Mouse (Mus musculus) stomach, embryonic 15.5 days (tissue): ENCODE results near the gene Pdp2. TPM values are rescaled to one million over a fixed set of nuclear protein-coding genes. Genes with fewer than 3 reads are reported as not detected.
"Not testable (repeated sequence)": the region's sequence is repeated elsewhere in the genome, so short reads cannot be mapped to it uniquely, and the experiment has no call there.

ENCODE experiments used
- ATAC-seq: fragments of 200-750 bp; cut with Nextera tagmentation; 2 replicates; pipeline ENCODE4 v1.8.0; 2017; ENCODE audit warnings: low read depth, moderate number of reproducible peaks, moderate TSS enrichment; ENCODE audit not compliant: insufficient read depth, low FRiP score
- H3K27ac ChIP-seq: fragments of 300-500 bp; sonication (generic); 2 replicates; pipeline ENCODE4 v1.5.1; 2015; ENCODE audit warnings: mild to moderate bottlenecking, inconsistent platforms
- H3K27me3 ChIP-seq: fragments of 300-500 bp; sonication (generic); replicated peaks from 2 replicates; pipeline ENCODE4 v1.6.1; 2015; ENCODE audit warnings: inconsistent platforms
- H3K36me3 ChIP-seq: fragments of 300-500 bp; sonication (generic); 2 replicates; pipeline ENCODE4 v1.6.1; 2015; ENCODE audit warnings: inconsistent platforms
- H3K4me1 ChIP-seq: fragments of 300-500 bp; sonication (generic); 2 replicates; pipeline ENCODE4 v1.6.1; 2015; ENCODE audit warnings: inconsistent platforms
- H3K4me2 ChIP-seq: fragments of 300-500 bp; sonication (generic); 2 replicates; pipeline ENCODE4 v1.6.1; 2015; ENCODE audit warnings: mild to moderate bottlenecking, inconsistent platforms
- H3K4me3 ChIP-seq: fragments of 300-500 bp; sonication (generic); replicated peaks from 2 replicates; pipeline ENCODE4 v1.5.1; 2015; ENCODE audit warnings: inconsistent platforms
- H3K9ac ChIP-seq: fragments of 300-500 bp; sonication (generic); 2 replicates; pipeline ENCODE4 v1.6.1; 2015; ENCODE audit warnings: inconsistent platforms
- H3K9me3 ChIP-seq: fragments of 300-500 bp; sonication (generic); 2 replicates; pipeline ENCODE4 v1.6.1; 2016; ENCODE audit warnings: inconsistent platforms
- WGBS: fragments of 180-500 bp; shearing (Covaris S2); methylation state at CpG from one replicate; pipeline ENCODE4 v1.1.7; 2015; 5-methylcytosine and 5-hydroxymethylcytosine counted together
- polyA plus RNA-seq: library from polyadenylated mRNA; unstranded; fragments of >200 nt; fragmentation: Nextera tagmentation; extraction: Ambion mirVana; gene quantifications from 2 replicates; pipeline ENCODE4 v1.2.1, GENCODE M21; 2015

The Pdp2 gene
- polyA plus RNA-seq, 1 experiment from 2014 or later, result 11.8 TPM

GRCm38 (mm10) chr8:104640241-104640640 lies 49.0 kb downstream of the Pdp2 start:
- H3K9me3 ChIP-seq, result no peaks in the 10 kb centered on the region
- peak overlapping the region; percentile 78 for H3K4me3 ChIP-seq
- no peaks in the 10 kb centered on the region for H3K27me3 ChIP-seq
- H3K36me3 ChIP-seq, result 0 out of 2 replicates have a peak, but pooled peaks cover 2% of the 10 kb centered on the region
- peak overlapping the region; percentile 83 for H3K4me2 ChIP-seq
- H3K4me1 ChIP-seq, result peaks cover 10% of the 10 kb centered on the region
- ATAC-seq, result no peak
- H3K27ac ChIP-seq, result no peak overlapping the region
- H3K9ac ChIP-seq, result no peak overlapping the region
- 76% methylated on average over 7 of the region's 7 CpGs for WGBS

DNA sequence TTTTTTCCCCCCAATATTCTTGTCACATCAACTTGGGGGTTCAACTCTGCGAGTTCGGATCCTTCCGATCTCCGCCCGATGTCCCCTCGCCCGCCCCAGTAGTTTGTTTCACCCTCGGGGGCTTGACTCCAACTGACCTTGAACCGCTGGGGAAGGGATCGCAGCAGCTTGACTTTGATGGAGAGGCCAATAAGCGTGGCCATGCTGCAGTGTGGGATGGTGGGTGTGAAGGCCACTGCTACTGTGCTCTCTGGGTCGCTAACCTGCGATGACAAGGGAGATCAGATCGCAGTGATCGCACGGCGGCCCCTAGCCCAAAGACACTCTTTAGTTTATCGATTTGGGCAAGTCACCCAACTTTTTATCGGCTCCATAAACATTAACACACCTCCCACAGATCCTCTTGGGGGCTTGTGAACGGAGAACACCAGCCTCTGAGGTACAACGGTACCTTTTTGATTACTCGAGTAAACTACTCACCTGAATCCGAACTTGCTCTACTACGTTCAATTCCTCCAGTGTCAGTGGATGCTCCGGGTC lies 49.6 kb downstream of the Pdp2 start:
- WGBS, result 4% methylated on average over 25 of the region's 25 CpGs
- Histone ChIP-seq H3K9ac (peak overlapping the region; percentile 68), H3K4me3 (peak overlapping the region; percentile 78), H3K4me2 (peak overlapping the region; percentile 83), H3K27me3 (no peaks in the 10 kb centered on the region), H3K9me3 (no peaks in the 10 kb centered on the region), H3K27ac (no peak overlapping the region), H3K4me1 (peaks cover 10% of the 10 kb centered on the region), H3K36me3 (0 out of 2 replicates have a peak, but pooled peaks cover 2% of the 10 kb centered on the region)
- ATAC-seq, result no peak

DNA sequence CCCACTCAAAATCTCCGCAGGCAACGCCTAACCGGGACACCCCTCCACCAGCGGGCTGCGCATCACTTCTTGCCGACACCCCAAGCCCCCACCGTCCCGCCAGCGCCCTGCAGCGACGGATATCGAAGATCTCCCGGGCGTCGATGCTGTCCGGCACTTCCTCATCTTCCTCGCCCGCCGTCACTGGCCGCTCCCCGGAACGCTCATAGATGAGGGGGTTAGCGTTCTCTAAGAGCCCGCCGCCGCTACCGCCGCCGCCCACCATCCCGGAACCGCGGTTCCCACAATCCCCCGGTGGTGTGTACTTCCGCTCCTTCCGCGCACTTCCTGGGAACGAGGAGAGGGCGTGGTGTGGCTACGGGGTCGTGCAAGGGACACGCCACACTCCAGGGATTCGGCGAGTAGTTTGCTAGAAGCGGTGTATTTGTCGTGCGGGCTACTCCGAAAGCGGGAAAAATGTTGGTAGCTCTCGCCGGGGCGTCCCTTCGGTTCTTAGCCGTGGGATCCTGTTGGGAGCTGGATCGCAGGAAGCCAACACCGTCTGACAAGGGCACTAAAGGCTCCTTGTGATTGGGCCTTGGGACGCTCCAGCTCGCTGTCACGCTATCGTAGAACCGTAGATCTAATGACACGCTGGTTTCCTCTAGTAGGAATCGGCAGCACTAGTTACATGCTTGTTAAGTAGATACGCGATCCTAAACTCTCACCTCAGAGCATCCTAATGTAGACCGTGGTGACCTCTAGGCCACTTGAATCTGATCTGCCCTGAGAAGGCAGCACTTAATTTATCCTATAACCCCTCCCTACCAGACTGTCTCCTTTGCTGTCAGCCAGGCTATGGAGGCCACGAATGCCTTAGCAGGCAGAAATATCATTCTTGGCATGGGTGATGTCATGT lies 50.4 kb downstream of the Pdp2 start, which contains the start of gene Ciao2b:
Gene Ciao2b, minus strand, starts transcription at position 540 of the 898 bp plus-strand sequence.
- Histone ChIP-seq H3K27ac (peak within 1 kb of the TSS; percentile 70), H3K9me3 (no peaks in the 10 kb centered on the region), H3K36me3 (0 out of 2 replicates have a peak, but pooled peaks cover 2% of the 10 kb centered on the region), H3K27me3 (no peaks in the 10 kb centered on the region), H3K4me1 (peaks cover 10% of the 10 kb centered on the region), H3K4me3 (peak within 1 kb of the TSS; percentile 78), H3K9ac (peak within 1 kb of the TSS; percentile 68), H3K4me2 (peak within 1 kb of the TSS; percentile 83)
- ATAC-seq, result peak; percentile 93
- WGBS, result under 1% methylated on average over 66 of the region's 66 CpGs

- ATAC-seq, result no peak
- H3K27ac ChIP-seq, result no peak overlapping the region
These were observed 51.0 kb downstream of the Pdp2 start for GRCm38 (mm10) chr8:104642324-104642654.

DNA sequence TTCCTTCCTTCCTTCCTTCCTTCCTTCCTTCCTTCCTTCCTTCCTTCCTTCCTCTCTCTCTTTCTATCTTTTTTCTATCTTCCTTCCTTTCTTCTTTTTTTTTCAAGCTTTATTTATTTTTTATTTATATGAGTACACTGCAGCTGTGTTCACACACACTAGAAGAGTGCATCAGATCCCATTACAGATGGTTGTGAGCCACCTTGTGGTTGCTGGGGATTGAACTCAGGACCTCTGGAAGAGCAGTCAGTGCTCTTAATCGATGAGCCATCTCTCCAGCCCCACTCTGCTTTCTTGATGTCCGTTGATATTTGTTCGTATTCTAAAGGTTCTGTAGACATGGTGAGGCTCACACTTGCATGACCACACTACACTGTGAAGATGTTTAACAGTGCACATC lies 52.9 kb downstream of the Pdp2 start:
- not testable (repeated sequence) for H3K9ac ChIP-seq, H3K27ac ChIP-seq, H3K36me3 ChIP-seq, H3K9me3 ChIP-seq, H3K27me3 ChIP-seq, H3K4me3 ChIP-seq, H3K4me2 ChIP-seq, H3K4me1 ChIP-seq, ATAC-seq
- WGBS, result 70% methylated on average over 3 of the region's 3 CpGs

More at GRCm38 (mm10) chr8:104642324-104642654, 51.0 kb downstream of the Pdp2 start:
- Histone ChIP-seq H3K27me3 (no peaks in the 10 kb centered on the region), H3K4me3 (peak overlapping the region; percentile 78), H3K36me3 (0 out of 2 replicates have a peak, but pooled peaks cover 2% of the 10 kb centered on the region), H3K4me1 (peaks cover 10% of the 10 kb centered on the region), H3K9ac (peak overlapping the region; percentile 68; the same call in 1 of the 2 replicates), H3K9me3 (no peaks in the 10 kb centered on the region), H3K4me2 (peak overlapping the region; percentile 83)
- WGBS, result 77% methylated on average over 6 of the region's 6 CpGs

Other genes starting within 250 kb of the Pdp2 start
- 6.2 and 6.4 TPM in 2 replicates for gene Cmtm4, start 195.6 kb upstream of the Pdp2 start, polyA plus RNA-seq
- gene Dync1li2, start 148.4 kb upstream of the Pdp2 start, polyA plus RNA-seq, result 54.9 and 58.0 TPM in 2 replicates
- gene Terb1, start 81.5 kb upstream of the Pdp2 start, polyA plus RNA-seq, result 0.21 and 0.32 TPM in 2 replicates
- gene Nae1, start 56.8 kb upstream of the Pdp2 start, polyA plus RNA-seq, result 84.4 and 91.2 TPM in 2 replicates
- 1.0 TPM in 2 replicates for gene Car7, start 56.8 kb upstream of the Pdp2 start, polyA plus RNA-seq
- 0.92 and 2.7 TPM in 2 replicates for gene Cdh16, start 32.9 kb downstream of the Pdp2 start, polyA plus RNA-seq
- 6.5 and 7.9 TPM in 2 replicates for gene Rrad, start 39.9 kb downstream of the Pdp2 start, polyA plus RNA-seq
- gene Ciao2b, start 50.5 kb downstream of the Pdp2 start, polyA plus RNA-seq, result 93.3 and 95.5 TPM in 2 replicates
- 1.5 and 2.7 TPM in 2 replicates for gene Ces2a, start 142.6 kb downstream of the Pdp2 start, polyA plus RNA-seq
- gene Ces2b, start 240.1 kb downstream of the Pdp2 start, polyA plus RNA-seq, result 0.55 and 0.59 TPM in 2 replicates